Mouse (Mus musculus) cerebellum, adult 2 months (tissue): ENCODE data around the gene Oma1. TPM values are rescaled to one million over a fixed set of nuclear protein-coding genes. Genes with fewer than 3 reads are reported as not detected.
A peak's percentile ranks its signal among the peaks of the same experiment; 100 is the strongest.

Experiments used
- DNase-seq, 2 experiments: peaks; one replicate each; pipeline ENCODE4 v3.0.0; 2021
- H3K27ac ChIP-seq: fragments of 200-500 bp; 2 replicates; pipeline ENCODE4 v1.5.1; 2012; ENCODE audit warnings: low read length, control low read depth, inconsistent platforms; ENCODE audit not compliant: insufficient read depth
- H3K27me3 ChIP-seq: fragments of 200-500 bp; 2 replicates; pipeline ENCODE4 v1.6.1; 2012; ENCODE audit warnings: inconsistent platforms, mild to moderate bottlenecking, low read length, moderate library complexity; ENCODE audit not compliant: control insufficient read depth, insufficient read depth
- H3K4me1 ChIP-seq: fragments of 200-500 bp; 2 replicates; pipeline ENCODE4 v1.6.1; 2011; ENCODE audit warnings: low read length; ENCODE audit not compliant: control insufficient read depth, insufficient read depth
- H3K4me3 ChIP-seq: fragments of 200-500 bp; replicated peaks from 2 replicates; pipeline ENCODE3; 2011; ENCODE audit warnings: mild to moderate bottlenecking, low read depth, low read length, control low read depth; ENCODE audit not compliant: insufficient read depth
- CTCF ChIP-seq: fragments of 200-500 bp; IDR thresholded peaks from 2 replicates; pipeline ENCODE4 v1.5.1; 2011; ENCODE audit warnings: low read depth, mild to moderate bottlenecking, control low read depth, low read length, moderate library complexity, borderline replicate concordance; ENCODE audit not compliant: insufficient read depth
- POLR2A ChIP-seq: fragments of 200-500 bp; IDR thresholded peaks from 2 replicates; pipeline ENCODE4 v1.6.1; 2011; ENCODE audit warnings: low read length, control low read depth, borderline replicate concordance; ENCODE audit not compliant: insufficient read depth
- WGBS: fragments of 180-500 bp; shearing (Covaris S2); methylation state at CpG from one replicate; pipeline ENCODE4 v1.1.7; 2018; 5-methylcytosine and 5-hydroxymethylcytosine counted together
- polyA plus RNA-seq: library from polyadenylated mRNA; depleted of rRNA; stranded (reverse); fragments of >200 nt; gene quantifications from 2 replicates; pipeline ENCODE4 v1.2.3, GENCODE M21; 2012

Gene Oma1
- polyA plus RNA-seq, 1 experiment, result 9.6 TPM

DNA sequence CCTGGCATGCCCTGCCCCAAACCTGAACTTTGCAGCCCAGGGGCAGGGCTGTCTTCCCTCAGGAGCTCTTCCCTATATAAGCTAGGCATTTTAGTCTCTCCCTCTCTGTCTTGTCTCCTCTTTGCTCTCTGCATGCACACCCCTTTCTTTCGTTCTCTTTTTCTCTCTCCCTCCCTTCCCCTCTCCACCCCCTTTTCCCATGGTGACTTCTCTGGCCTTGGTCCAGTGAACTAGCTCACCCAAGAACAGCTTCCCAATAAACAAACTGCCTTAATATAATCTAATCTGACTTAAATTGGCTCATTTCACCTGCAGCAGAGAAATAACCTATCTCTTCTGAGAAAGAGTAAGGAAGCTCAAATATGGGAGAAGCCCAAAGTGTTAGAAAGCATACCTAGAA, 27.1 kb downstream of the Oma1 start:
- Histone ChIP-seq H3K27ac (no peak overlapping the region), H3K4me1 (no peaks in the 10 kb centered on the region), H3K27me3 (no peaks in the 10 kb centered on the region), H3K4me3 (no peak overlapping the region)
- 0% methylated on average over 1 of the region's 1 CpGs for WGBS
- TF ChIP-seq POLR2A, result no peak
- no peak for TF ChIP-seq CTCF
- DNase-seq, result no peak

DNA sequence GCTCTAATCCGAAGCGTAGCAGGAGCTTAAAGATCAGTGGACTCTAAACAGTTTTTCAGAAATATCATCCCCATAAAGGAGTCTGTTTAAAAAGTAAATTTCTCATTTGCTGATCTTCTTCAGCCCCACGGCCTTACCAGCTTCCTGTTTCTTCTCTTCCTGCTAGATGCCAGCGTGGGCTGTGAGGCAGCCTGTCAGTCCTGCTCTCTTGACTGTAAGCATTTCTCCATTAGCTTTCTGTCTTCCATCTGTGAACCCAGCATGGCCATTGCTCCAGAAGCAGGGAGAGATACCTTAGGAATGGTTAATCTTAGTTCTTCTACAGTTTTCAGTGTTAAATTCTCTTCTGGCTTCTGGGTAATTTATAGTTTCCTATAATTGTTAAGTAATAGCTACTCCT, 28.0 kb downstream of the Oma1 start:
- Histone ChIP-seq H3K27me3 (no peaks in the 10 kb centered on the region), H3K4me1 (no peaks in the 10 kb centered on the region), H3K4me3 (no peak overlapping the region), H3K27ac (no peak overlapping the region)
- TF ChIP-seq CTCF (no peak), POLR2A (no peak)
- 67% methylated on average over 4 of the region's 4 CpGs for WGBS
- no peak for DNase-seq

DNA sequence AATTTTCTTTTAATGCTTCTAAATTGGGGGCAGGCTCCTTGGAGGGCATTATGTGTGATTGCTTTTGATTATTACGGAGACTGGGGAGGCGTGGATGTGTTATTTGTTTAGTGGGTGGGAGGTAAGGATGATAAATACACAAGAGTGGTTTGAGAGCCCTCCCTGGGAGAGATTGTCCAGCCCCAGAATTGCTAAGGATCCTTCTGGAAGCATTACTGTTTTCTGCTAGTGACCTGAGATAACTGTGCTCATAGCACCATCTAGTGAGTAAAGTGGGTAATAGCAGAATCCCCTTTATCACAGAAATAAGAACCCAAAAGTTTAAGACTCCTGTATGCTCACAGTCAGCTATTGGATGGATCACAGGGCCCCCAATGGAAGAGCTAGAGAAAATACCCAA, 32.4 kb downstream of the Oma1 start:
- DNase-seq, result peak; percentile 29 to 57
- no peak overlapping the region for H3K27ac ChIP-seq
- no peaks in the 10 kb centered on the region for H3K4me1 ChIP-seq
- TF ChIP-seq POLR2A (no peak), CTCF (peak; percentile 47; the same call in 1 of the 2 replicates)
- no peaks in the 10 kb centered on the region for H3K27me3 ChIP-seq
- 49% methylated on average over 2 of the region's 2 CpGs for WGBS
- H3K4me3 ChIP-seq, result no peak overlapping the region

DNA sequence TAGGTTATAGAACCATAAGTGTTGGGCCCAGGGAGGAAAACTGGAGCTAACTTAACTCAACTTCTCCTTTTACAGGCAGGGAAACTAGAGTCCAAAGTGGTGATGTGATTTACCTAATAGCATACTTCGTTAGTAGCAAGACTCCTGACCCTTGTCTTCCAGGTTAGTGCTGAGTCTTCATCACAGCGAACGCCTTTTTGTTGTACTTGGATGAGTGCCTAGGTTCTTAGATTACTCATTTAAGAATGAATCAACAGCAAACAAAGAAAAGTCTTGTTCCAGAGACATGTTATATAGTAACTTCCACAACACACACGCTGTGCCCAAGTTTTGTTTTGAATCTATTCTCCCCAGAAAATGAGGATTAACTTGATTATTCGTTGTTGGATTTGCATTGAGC, 33.2 kb downstream of the Oma1 start:
- no peak overlapping the region for H3K4me3 ChIP-seq
- no peaks in the 10 kb centered on the region for H3K27me3 ChIP-seq
- DNase-seq, result no peak
- 79% methylated on average over 5 of the region's 5 CpGs for WGBS
- TF ChIP-seq CTCF, result no peak
- no peak for TF ChIP-seq POLR2A
- no peak overlapping the region for H3K27ac ChIP-seq
- H3K4me1 ChIP-seq, result no peaks in the 10 kb centered on the region

DNA sequence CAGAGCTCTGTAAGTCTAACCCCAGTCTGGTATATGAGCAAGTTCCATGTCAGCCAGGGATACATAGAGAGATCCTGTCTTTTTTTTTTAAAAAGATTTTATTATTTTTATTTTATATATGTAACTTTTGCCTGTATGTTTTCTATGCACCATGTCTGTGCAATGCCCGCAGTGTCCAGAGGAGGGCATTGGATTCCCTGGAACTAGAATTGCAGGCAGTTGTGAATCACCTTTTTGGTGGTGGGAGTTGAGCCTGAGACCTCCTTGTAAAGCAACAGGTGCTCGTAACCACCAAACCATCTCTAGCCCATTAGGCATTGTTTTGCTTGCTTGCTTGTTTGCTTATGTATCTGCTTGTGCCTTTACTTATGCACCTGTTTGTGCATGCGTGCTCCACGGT, 35.6 kb downstream of the Oma1 start:
- Histone ChIP-seq H3K4me3 (no peak overlapping the region), H3K27me3 (no peaks in the 10 kb centered on the region), H3K27ac (no peak overlapping the region), H3K4me1 (no peaks in the 10 kb centered on the region)
- TF ChIP-seq POLR2A (no peak), CTCF (no peak)
- 92% methylated on average over 4 of the region's 4 CpGs for WGBS
- no peak for DNase-seq

DNA sequence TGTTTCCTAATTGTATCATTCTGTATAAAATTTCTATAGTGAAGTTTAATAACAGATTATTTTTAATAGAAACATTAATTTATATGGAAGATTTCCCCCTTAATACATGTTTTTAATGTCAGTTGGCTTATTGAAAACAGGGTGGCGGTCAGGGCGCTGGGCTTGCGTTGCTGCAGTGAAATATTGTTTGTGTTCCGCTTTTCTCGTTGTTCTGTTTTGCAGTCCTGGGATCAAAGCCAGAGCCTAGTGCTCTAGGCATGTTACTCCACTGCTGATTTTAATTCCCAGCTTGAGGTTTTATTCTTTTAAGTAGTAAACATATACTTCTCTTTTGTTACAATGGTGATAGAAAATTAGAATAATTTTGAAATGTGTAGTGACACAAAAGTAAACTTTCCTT, 39.3 kb downstream of the Oma1 start:
- Histone ChIP-seq H3K27me3 (no peaks in the 10 kb centered on the region), H3K4me3 (no peak overlapping the region), H3K4me1 (no peaks in the 10 kb centered on the region), H3K27ac (no peak overlapping the region)
- DNase-seq, result no peak
- 62% methylated on average over 5 of the region's 5 CpGs for WGBS
- TF ChIP-seq CTCF (no peak), POLR2A (no peak)

DNA sequence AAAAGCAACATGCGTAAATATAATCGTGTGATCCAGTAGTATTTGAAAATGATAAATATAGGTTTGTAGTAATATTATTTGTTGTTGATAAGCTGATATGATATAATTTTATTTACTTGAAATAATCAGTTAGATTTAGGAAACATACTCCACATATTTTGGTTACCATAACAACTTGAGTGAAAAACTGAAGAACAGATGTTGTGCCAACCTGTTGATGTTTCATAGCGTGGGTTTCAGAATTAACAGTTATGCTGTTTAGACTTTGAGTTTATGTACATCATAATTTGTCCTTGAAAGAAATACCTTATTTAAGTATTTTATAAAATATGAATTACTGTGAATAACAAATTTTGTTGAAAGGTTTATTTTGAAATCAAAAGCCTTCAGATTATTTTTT, 43.8 kb downstream of the Oma1 start:
- WGBS, result 85% methylated on average over 3 of the region's 3 CpGs
- no peaks in the 10 kb centered on the region; the same call in 1 of the 2 replicates for H3K27me3 ChIP-seq
- no peaks in the 10 kb centered on the region for H3K4me1 ChIP-seq
- DNase-seq, result no peak
- no peak for TF ChIP-seq POLR2A
- H3K4me3 ChIP-seq, result no peak overlapping the region
- no peak overlapping the region for H3K27ac ChIP-seq

DNA sequence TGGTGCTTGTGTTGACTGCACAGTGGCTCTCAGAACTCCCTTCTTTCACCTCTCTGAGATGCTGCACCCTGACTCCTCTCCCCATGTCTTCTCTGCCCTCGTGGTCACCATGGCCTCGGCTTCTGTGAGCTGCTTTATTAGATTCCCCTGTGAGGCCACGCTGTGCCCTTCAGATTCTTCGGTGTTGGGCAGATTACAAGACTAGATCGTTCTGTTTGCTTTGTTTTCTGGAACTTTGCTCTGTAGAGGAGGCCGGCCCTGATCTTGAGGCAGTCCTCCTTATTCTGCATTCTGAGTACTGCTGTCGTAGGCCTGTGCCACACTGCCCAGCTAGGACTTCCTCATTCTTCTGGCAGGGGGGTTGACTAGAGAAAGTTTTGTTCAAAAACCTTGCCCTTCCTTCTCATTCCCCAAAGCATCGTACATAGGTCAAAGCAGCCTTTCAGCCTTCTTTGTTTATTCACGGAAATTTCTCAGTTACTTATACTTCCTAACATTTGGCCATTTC, 45.4 kb downstream of the Oma1 start:
- DNase-seq, result no peak
- no peak for TF ChIP-seq POLR2A
- no peak for TF ChIP-seq CTCF
- no peaks in the 10 kb centered on the region; the same call in 1 of the 2 replicates for H3K27me3 ChIP-seq
- no peak overlapping the region for H3K4me3 ChIP-seq
- H3K27ac ChIP-seq, result no peak overlapping the region
- H3K4me1 ChIP-seq, result no peaks in the 10 kb centered on the region
- 89% methylated on average over 9 of the region's 9 CpGs for WGBS

DNA sequence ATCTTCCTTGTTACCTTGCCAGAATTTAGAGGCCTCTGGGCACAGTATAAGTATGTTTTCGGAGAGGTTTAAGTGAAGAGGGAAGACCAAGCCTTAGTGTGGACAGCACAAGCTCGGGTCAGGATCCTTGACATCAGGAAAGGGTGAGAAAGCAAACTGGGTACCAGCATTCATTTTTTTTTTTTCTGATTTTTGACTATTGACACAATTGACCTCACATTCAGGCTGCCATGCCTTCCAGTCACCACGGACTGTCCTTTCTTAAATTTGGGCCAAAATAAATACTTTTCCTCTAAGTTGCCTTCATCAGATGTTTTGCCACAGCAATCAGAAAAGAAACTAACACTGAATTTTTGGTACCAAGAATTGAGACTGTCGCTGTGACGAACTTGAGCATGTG, 68.6 kb downstream of the Oma1 start:
- TF ChIP-seq CTCF, result no peak
- TF ChIP-seq POLR2A, result no peak
- H3K4me1 ChIP-seq, result no peaks in the 10 kb centered on the region
- no peaks in the 10 kb centered on the region; the same call in 1 of the 2 replicates for H3K27me3 ChIP-seq
- 93% methylated on average over 5 of the region's 5 CpGs for WGBS
- no peak overlapping the region for H3K27ac ChIP-seq
- no peak overlapping the region for H3K4me3 ChIP-seq
- DNase-seq, result no peak
